Mouse (Mus musculus) heart, postnatal 4 days (tissue): Measurements from ENCODE around the gene 1700109H08Rik. TPM values are rescaled to one million over a fixed set of nuclear protein-coding genes. Genes with fewer than 3 reads are reported as not detected.
"Not testable (repeated sequence)": the region's sequence is repeated elsewhere in the genome, so short reads cannot be mapped to it uniquely, and the experiment has no call there.

Experiments used
- DNase-seq: peaks from one replicate; pipeline ENCODE4 v3.0.0; 2021
- total RNA-seq, 2 experiments: library from RNA; stranded (reverse); gene quantifications; 2 replicates each; pipeline ENCODE4 v1.2.3; 2021

The 1700109H08Rik gene
- total RNA-seq, 2 experiments from 2014 or later = 3.9 to 4.2 TPM

GRCm38 (mm10) chr5:3600298-3600697 lies 28.9 kb downstream of the 1700109H08Rik start:
- no peak for DNase-seq

GRCm38 (mm10) chr5:3600790-3601189 lies 29.4 kb downstream of the 1700109H08Rik start:
- no peak for DNase-seq

DNA sequence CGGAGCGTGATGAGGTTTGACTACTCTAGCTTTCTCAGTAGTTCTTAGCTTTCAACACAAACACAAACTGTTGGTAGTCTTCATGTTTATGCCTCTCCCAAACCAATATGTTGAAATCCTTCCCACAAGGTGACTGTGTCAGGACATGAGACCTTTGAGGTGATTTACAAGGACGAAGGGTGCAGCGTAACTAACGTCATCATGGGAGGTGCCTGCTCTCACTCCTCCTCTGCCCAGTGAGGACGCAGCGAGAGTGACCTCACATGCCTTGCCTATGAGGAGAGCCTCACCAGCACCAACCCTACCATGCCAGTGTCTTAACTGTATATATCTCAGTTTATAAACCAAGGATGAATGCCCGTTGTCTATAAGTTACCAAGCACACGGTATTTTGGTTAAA lies 35.7 kb downstream of the 1700109H08Rik start:
- DNase-seq = no peak

DNA sequence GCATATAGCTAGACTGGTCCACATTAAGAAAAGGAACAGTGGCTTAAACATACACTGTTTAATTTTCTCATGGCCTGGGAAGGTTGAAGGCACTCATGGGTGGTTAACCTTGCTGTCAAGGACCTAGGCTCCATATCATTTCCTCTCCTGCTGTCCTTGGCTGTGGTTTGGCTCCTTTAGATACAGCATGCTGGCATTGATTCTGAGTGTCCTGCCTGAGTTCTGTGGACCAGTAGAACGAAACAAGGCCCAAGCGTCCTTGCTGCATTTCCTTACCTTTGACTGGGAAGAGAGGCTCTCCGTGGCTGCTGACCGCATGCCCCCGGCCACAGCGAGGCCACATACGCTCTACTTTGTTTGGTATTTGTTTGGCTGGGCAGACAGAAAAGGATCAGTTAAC lies 37.9 kb downstream of the 1700109H08Rik start:
- DNase-seq = no peak

GRCm38 (mm10) chr5:3611835-3612234 lies 40.5 kb downstream of the 1700109H08Rik start:
- not testable (repeated sequence) for DNase-seq

- DNase-seq = no peak
These were observed 49.1 kb downstream of the 1700109H08Rik start for GRCm38 (mm10) chr5:3620486-3620885.

GRCm38 (mm10) chr5:3630055-3630454 lies 58.7 kb downstream of the 1700109H08Rik start:
- no peak for DNase-seq

DNA sequence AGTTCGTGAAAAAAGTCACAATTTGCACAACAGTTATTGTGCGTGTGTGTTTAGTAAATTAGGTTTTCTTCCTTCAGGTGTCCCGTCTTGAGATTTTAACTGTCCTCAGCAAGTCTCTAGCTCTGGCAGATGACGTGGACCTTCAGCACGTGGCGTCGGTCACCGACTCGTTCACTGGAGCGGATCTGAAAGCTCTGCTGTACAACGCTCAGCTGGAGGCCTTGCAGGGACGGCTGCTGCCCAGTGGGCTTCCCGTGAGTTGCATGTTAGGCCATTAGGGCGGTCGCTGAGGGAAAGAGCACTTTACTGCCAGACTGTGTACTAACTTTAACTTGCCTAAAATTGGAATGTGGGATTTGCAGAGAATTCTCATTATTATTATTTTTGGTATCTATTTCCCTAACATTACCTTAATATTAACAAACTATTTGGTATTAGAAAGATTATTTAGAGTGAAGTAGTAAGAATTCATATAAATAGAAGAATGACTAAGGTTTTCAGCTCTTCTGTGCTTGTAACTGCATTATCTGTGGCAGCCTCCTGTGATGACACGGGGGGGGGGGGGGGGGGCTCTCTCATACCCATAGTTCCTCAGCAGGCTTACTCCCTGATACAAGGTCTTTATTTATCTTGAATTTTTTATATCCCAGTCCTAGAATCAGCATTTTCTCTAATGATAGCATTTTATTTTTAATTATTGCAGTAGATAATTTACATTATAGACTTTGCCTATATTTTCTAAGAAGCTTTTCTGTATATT lies 60.3 kb downstream of the 1700109H08Rik start:
- DNase-seq = no peak

- no peak for DNase-seq
These were observed 60.9 kb downstream of the 1700109H08Rik start for GRCm38 (mm10) chr5:3632285-3632684.

- DNase-seq = no peak
These were observed 61.9 kb downstream of the 1700109H08Rik start for GRCm38 (mm10) chr5:3633315-3633714.

- DNase-seq = peak; percentile 8
These were observed 62.6 kb downstream of the 1700109H08Rik start for GRCm38 (mm10) chr5:3633951-3634350.

Other genes starting within 250 kb of the 1700109H08Rik start
- 10 to 100 TPM; 45.6 to 47.5 TPM for gene Cdk6, start 230.1 kb upstream of the 1700109H08Rik start, total RNA-seq
- gene Fam133b, start 27.7 kb upstream of the 1700109H08Rik start, total RNA-seq = 10 to 100 TPM; 23.1 to 24.3 TPM
- 10 to 100 TPM; 11.3 to 12.3 TPM for gene Pex1, start 24.5 kb downstream of the 1700109H08Rik start, total RNA-seq
- gene Rbm48, start 25.0 kb downstream of the 1700109H08Rik start, total RNA-seq = 1 to 10 TPM; 8.1 to 8.3 TPM
- not detected for gene Tmbim7, start 79.6 kb downstream of the 1700109H08Rik start, total RNA-seq
- gene Gatad1, start 85.6 kb downstream of the 1700109H08Rik start, total RNA-seq = 100 to 1,000 TPM; 105 to 110 TPM
- gene Ankib1, start 231.4 kb downstream of the 1700109H08Rik start, total RNA-seq = 10 to 100 TPM; 30.7 to 33.1 TPM
- gene Krit1, start 231.6 kb downstream of the 1700109H08Rik start, total RNA-seq = 10 to 100 TPM; 32.8 to 37.2 TPM